Mouse (Mus musculus) lung, adult 2 months (tissue): ENCODE data around the gene Sema5b.

ENCODE experiments used
- CTCF ChIP-seq: fragments of 200-500 bp; IDR thresholded peaks from 2 replicates; pipeline ENCODE4 v1.5.1; 2011; ENCODE audit warnings: mild to moderate bottlenecking, low read length, control low read depth; ENCODE audit not compliant: insufficient read depth
- POLR2A ChIP-seq: fragments of 200-500 bp; IDR thresholded peaks from 2 replicates; pipeline ENCODE4 v1.6.1; 2011; ENCODE audit warnings: low read depth, mild to moderate bottlenecking, control low read depth, low read length, borderline replicate concordance; ENCODE audit errors: extremely low read depth

DNA sequence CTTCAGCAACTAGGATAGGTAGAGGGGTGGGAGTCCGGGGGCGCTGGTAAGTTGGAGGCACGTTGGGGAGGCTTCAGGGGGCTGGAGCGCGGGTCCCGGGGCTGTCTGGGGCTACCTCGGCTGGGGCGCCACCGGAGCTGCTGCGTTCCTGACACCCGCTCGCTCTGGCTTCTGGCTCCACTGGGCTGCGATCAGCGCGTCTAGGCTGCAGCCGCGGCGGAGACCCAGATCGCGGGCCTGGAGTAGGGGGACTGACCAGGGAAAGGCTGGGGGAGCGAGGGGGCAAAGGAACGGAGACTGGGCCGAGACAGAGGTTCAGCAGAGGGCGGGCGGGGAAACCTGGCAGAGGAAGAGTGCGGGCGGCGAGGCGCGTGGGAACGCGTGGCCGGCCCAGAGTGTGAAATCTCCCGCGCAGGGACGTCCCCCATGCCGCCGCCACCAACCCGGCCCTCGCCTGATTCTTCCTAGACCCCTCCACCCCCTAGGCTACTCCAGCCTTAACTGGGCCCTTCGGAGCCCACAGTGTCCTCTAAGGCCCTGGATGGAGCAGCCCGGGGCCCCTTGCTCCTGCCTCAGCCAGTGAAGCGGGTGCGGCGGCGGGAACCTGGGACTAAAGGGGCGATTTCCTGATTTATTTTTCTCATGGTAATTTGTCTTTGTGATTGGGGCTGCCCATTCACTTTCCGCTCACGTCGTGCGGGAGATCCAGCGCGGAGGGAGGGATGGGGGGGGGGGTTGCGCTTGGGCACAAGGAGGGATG lies 896 bp downstream of the Sema5b start:
- TF ChIP-seq CTCF, result no peak
- no peak for TF ChIP-seq POLR2A
